Mouse (Mus musculus) E14TG2a.4 (cell line): ENCODE data around the gene Gabarapl2.

ENCODE experiments used
- H3K27me3 ChIP-seq: 2 replicates; pipeline ENCODE4 v1.6.1; 2014; ENCODE audit warnings: low read length, control low read depth; ENCODE audit not compliant: insufficient read depth
- H3K36me3 ChIP-seq: 2 replicates; pipeline ENCODE4 v1.6.1; 2014; ENCODE audit warnings: low read length, control low read depth; ENCODE audit not compliant: insufficient read depth
- H3K4me1 ChIP-seq: replicated peaks from 2 replicates; pipeline ENCODE4 v1.6.1; 2014; ENCODE audit warnings: low read depth, low read length, control low read depth
- H3K4me3 ChIP-seq: replicated peaks from 2 replicates; pipeline ENCODE4 v1.5.1; 2014; ENCODE audit warnings: mild to moderate bottlenecking, low read length
- H3K9me3 ChIP-seq: 2 replicates; pipeline ENCODE4 v1.6.1; 2014; ENCODE audit warnings: low read length, control low read depth
- CTCF ChIP-seq: conservative IDR thresholded peaks from 2 replicates; pipeline ENCODE4 v1.5.1; 2014; ENCODE audit warnings: low read length
- NANOG ChIP-seq: IDR thresholded peaks from 2 replicates; pipeline ENCODE4 v1.6.1; 2014; ENCODE audit warnings: borderline replicate concordance, low read length, mixed read lengths
- POU5F1 ChIP-seq: IDR thresholded peaks from 2 replicates; pipeline ENCODE4 v1.6.1; 2014; ENCODE audit warnings: low read length, borderline replicate concordance

The Gabarapl2 gene

DNA sequence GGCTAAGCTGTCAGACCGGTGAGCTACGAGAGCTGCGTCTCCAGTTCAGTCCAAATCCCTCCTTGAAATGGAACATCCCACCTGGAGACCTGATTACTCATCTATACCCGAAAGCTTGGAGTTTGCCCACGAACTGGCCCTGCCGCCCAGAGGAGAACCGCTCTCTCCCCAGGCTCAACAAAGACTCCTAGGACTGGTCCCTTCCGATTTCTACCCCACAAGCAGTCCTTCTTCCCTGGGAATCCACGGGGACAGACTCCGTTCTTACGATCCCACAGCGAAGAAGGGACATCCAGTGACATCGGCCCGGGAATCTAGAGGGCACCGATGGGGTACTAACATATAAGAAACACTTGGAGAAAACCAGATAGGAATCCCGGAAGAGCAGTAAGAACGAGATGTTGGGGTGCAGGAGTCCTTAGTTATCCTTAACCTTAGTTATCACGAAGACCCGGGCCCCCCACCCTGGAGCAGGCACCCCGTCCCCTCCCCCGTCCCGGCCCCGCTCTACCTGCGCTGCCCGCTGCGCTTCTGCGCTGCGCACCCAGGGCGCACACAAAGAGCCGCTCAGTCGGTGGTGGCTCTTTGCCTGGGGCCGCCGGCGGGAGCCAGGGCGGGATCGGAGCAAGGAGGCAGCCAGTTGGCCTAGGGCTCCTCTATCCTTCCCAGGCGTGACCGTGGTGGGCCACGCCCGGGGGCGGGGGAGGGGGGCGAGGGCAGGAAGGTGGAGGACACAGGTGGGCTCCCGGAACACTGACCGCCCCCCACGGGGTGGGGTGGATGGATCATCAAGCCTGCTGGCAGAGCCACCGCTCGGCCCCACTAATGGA, 30.7 kb upstream of the Gabarapl2 start, which contains the start of gene Chst5:
Chst5 (minus strand) TSS at position 827 of the 830 bp plus-strand sequence.
- H3K27me3 ChIP-seq: peaks cover 25% of the 10 kb centered on the region
- peaks cover 24% of the 10 kb centered on the region for H3K36me3 ChIP-seq
- H3K9me3 ChIP-seq: no peaks in the 10 kb centered on the region
- peak within 1 kb of the TSS; percentile 71 for H3K4me3 ChIP-seq
- H3K4me1 ChIP-seq: peaks cover 70% of the 10 kb centered on the region
- TF ChIP-seq CTCF (no peak), NANOG (no peak), POU5F1 (no peak)

DNA sequence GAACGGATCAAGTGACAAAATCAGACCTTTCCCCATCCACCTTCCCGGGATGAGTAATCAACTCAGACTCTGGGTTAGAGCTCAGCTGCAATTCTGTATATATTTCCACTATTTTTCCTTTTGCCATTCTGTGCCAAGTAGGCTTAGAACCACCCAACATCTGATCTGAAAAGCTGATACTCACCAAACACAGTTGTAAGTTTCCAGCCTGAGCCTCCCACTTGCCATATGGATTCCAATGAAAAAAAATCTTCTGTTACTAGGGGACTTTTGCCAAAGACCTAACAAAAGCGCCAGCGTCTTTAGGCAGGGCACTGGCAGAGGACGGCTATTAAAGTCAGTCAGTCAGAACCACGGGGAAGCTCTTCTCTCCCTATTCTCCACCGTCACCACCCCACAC, 28.9 kb upstream of the Gabarapl2 start:
- Histone ChIP-seq H3K9me3 (no peaks in the 10 kb centered on the region), H3K27me3 (peaks cover 25% of the 10 kb centered on the region), H3K4me1 (peaks cover 72% of the 10 kb centered on the region), H3K4me3 (no peak overlapping the region), H3K36me3 (peaks cover 42% of the 10 kb centered on the region)
- TF ChIP-seq NANOG: no peak
- TF ChIP-seq CTCF: no peak
- TF ChIP-seq POU5F1: no peak

- Histone ChIP-seq H3K4me3 (peak overlapping the region; percentile 69), H3K4me1 (peaks cover 62% of the 10 kb centered on the region), H3K9me3 (no peaks in the 10 kb centered on the region), H3K27me3 (peaks cover 20% of the 10 kb centered on the region), H3K36me3 (peaks cover 52% of the 10 kb centered on the region)
- TF ChIP-seq POU5F1 (no peak), NANOG (no peak), CTCF (no peak)
Observed at GRCm38 (mm10) chr8:111912860-111913432, 27.6 kb upstream of the Gabarapl2 start.

- H3K9me3 ChIP-seq: no peaks in the 10 kb centered on the region
- TF ChIP-seq POU5F1: no peak
- TF ChIP-seq NANOG: no peak
- peak; percentile 76 for TF ChIP-seq CTCF
- peaks cover 39% of the 10 kb centered on the region for H3K36me3 ChIP-seq
- H3K27me3 ChIP-seq: no peaks in the 10 kb centered on the region
- H3K4me3 ChIP-seq: no peak overlapping the region
- peaks cover 52% of the 10 kb centered on the region for H3K4me1 ChIP-seq
Observed at GRCm38 (mm10) chr8:111919663-111920062, 20.8 kb upstream of the Gabarapl2 start.

- H3K27me3 ChIP-seq: no peaks in the 10 kb centered on the region
- peak overlapping the region; percentile 30; the same call in 1 of the 2 replicates for H3K4me3 ChIP-seq
- H3K9me3 ChIP-seq: no peaks in the 10 kb centered on the region
- peaks cover 52% of the 10 kb centered on the region for H3K4me1 ChIP-seq
- TF ChIP-seq NANOG: no peak
- no peak for TF ChIP-seq POU5F1
- no peak for TF ChIP-seq CTCF
- H3K36me3 ChIP-seq: peaks cover 31% of the 10 kb centered on the region
Observed at GRCm38 (mm10) chr8:111920971-111921370, 19.5 kb upstream of the Gabarapl2 start.

DNA sequence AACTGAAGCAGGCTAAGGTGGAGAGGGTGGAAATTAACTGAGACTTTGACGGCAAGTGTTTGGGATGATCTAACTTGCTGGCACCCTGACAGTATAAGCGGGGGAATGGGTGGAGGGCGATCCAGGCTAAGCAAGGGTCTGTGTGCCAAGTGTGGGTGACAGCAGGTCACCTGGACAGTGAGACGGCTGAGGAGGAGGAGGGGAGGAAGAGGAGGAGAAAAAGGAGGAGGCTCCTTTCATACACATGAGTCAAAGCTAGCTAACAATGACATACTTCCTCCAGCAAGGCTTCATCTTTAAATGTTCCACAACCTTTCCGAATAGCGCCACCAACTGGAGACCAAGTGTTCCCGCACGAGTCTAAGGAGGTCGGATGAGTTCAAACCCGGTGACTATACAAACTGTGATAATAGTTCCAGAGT, 17.1 kb upstream of the Gabarapl2 start:
- H3K9me3 ChIP-seq: no peaks in the 10 kb centered on the region
- no peak overlapping the region for H3K4me3 ChIP-seq
- no peaks in the 10 kb centered on the region for H3K27me3 ChIP-seq
- H3K4me1 ChIP-seq: peaks cover 53% of the 10 kb centered on the region
- TF ChIP-seq CTCF: peak; percentile 85
- TF ChIP-seq NANOG: no peak
- no peak for TF ChIP-seq POU5F1
- peaks cover 26% of the 10 kb centered on the region for H3K36me3 ChIP-seq

GRCm38 (mm10) chr8:111924976-111925375, 15.5 kb upstream of the Gabarapl2 start:
- Histone ChIP-seq H3K4me1 (peaks cover 63% of the 10 kb centered on the region), H3K27me3 (no peaks in the 10 kb centered on the region), H3K36me3 (peaks cover 34% of the 10 kb centered on the region), H3K9me3 (no peaks in the 10 kb centered on the region), H3K4me3 (no peak overlapping the region)
- TF ChIP-seq NANOG (no peak), POU5F1 (no peak), CTCF (no peak)

GRCm38 (mm10) chr8:111929648-111930344, 10.7 kb upstream of the Gabarapl2 start:
- Histone ChIP-seq H3K27me3 (no peaks in the 10 kb centered on the region), H3K9me3 (no peaks in the 10 kb centered on the region)
- TF ChIP-seq CTCF (no peak), POU5F1 (no peak), NANOG (no peak)

GRCm38 (mm10) chr8:111931721-111932120, 8.8 kb upstream of the Gabarapl2 start:
- Histone ChIP-seq H3K36me3 (peaks cover 39% of the 10 kb centered on the region), H3K9me3 (no peaks in the 10 kb centered on the region), H3K4me1 (peaks cover 70% of the 10 kb centered on the region), H3K4me3 (peak overlapping the region; percentile 94; the same call in 1 of the 2 replicates), H3K27me3 (no peaks in the 10 kb centered on the region)
- no peak for TF ChIP-seq POU5F1
- no peak for TF ChIP-seq CTCF
- no peak for TF ChIP-seq NANOG

More at GRCm38 (mm10) chr8:111929648-111930344, 10.7 kb upstream of the Gabarapl2 start:
- Histone ChIP-seq H3K4me1 (peaks cover 63% of the 10 kb centered on the region), H3K36me3 (peaks cover 49% of the 10 kb centered on the region), H3K4me3 (no peak overlapping the region)
